Mouse (Mus musculus) cerebellum, postnatal 14 days (tissue): ENCODE measurements around the gene Twist2.
A peak's percentile ranks its signal among the peaks of the same experiment; 100 is the strongest.

ENCODE experiments used
- DNase-seq, 2 experiments: peaks; one replicate each; pipeline ENCODE4 v3.0.0; 2021; ENCODE audit warnings: mixed read lengths in 2 of 2

The Twist2 gene

DNA sequence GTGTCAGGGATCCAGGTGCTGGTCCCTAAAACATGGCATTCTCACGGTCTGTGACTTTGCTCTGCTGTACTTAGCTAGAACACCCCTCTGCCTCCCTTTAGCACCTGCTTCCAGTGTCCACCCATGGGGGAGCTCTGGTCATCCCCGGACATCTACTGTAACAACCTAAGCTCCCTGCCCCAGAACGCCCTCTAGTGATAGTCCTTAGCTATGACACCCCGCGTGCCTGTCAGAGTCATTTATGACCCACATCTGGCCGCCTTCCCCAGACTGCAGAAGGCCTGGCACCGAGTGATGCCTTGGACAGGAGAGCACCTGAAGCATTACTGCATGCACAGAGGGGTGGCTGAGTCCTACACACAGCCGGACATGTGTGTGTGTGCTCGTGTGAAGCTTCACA lies 18.0 kb downstream of the Twist2 start:
- DNase-seq = peak; percentile 4 to 40

DNA sequence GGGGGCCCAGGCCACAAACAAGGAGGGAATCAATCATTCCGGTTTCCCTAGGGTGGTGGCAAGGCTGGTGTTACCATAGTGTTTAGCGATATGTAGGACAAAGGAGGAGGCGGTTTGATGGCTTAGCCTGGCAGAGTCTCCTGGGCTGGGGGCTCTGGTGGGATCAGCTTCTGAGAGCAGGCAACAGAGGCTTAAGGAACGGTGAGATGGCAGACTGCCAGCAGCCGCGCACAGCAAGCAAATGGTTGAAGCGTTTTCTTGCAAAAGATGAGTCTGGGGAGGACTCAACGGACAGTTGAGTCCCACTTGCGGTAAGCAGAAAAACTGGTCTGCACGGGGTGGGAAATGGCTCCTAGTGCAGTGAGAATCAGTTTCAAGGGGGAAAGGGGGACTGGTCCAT lies 19.3 kb downstream of the Twist2 start:
- DNase-seq = peak; percentile 13 to 42

DNA sequence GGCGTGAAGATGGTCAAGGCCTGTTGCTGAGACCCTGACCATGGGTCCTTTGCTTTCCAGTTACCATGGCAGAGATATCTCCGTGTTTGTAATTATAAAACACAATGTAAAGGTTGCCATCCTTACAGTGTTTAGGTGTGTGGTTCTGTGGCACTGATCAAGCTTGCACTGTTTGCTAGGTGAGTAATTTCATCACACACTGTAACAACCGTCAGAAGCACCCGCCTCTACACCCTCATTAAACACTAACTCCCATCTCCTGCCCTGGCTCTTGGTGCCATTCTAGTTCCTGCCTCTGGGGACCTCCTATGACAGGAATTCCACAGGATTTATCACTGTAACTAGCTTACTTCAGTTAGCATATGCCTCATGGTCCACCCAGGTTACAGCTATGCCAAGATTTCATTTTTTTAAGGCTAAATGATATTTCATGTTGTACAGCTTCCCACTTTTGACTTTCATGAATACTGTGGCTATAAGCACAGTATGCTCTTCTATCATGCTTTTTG lies 21.1 kb downstream of the Twist2 start:
- DNase-seq = no peak

DNA sequence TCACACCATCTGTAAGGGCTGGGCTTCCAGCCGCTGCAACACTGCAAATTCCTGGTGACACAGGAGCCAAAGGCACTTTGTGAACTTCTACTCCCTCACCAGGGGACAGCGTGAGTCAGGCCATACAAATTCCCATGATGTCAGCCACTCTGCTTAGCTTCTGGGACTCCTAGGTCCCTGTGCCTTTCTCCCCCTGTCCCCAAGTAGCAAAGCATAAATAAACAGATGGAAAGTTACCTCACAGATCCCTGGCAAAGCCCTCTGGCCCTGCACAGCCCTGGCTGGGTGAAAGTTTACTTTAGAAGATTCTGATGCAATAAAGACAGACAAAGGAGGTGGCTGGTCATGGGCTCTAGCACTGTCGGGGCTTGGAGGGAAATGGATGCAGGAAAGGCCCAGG lies 22.3 kb downstream of the Twist2 start:
- DNase-seq = no peak

DNA sequence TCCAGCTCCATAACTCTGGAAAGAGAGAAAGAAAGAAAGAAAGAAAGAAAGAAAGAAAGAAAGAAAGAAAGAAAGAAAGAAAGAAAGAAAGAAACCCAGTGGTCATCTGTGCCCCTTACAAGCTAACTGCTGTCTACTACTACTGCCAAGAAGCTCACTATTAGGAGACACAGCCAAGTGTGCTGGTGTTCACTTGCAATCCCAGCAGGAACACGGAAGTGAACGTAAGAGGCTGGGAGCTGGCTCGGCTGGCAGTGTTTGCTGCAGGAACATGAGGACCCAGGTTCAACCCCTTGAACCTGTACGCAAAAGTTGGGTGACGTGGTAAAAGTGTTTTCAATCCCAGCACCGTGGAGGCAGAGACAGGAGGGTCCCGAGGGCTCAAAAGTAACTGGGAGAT lies 22.7 kb downstream of the Twist2 start:
- no peak for DNase-seq

DNA sequence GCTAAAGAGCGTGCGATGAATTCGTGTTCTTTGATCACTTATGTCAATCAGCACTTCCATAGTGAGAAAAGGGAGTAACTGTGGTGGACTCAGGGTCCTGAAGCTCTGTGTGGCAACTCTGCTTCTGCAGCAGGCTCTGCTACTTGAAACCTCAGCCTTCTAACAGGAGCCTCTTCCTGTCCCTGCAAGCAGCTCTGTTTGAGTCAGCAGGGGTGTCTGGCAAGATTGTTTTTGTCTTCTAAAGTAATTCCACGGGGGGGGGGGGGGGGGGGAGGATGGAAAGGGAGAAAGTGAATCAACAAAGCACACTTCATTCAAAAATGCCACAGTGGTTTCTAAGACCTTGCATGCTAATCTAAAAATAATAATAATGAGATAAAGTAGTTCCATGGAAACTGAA lies 24.0 kb downstream of the Twist2 start:
- DNase-seq = no peak

DNA sequence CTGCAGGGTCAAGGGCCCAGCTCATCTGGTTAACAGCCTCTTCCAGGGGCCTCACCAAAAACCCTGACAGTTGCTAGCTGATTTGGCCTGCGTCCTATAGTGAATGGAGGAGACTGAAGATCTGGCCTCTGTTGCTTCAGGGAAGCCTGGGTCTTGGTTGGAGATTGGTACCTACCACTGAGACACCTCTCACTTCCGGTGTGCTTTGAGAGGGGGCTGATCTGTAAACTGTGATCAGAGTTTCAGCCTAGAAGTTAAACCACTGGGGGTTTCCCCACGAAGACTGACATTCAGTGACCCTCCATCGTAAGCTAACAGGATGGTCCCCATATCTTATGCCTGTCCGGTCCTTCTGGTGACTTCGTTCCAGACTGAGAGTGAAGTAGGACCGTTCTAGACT lies 30.7 kb downstream of the Twist2 start:
- no peak for DNase-seq

DNA sequence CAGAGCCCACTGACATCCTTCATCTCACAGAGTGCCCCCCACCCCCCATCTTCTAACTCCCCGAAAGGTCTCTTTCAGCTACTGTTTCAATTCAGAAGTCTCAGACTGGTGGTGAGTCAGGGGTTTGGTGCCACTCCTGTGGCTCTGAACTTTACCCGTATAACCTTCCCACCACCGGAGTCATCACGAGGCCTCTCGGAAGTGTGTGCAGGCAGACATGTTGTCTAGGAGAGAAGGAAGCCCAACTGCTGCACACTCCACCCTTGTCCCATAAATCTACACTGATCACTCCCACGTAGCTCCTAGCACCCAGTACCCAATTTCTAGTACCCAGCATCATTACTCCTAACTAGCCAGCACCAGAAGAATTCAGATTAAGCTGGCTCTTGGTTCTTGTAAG lies 38.3 kb downstream of the Twist2 start:
- DNase-seq = no peak

DNA sequence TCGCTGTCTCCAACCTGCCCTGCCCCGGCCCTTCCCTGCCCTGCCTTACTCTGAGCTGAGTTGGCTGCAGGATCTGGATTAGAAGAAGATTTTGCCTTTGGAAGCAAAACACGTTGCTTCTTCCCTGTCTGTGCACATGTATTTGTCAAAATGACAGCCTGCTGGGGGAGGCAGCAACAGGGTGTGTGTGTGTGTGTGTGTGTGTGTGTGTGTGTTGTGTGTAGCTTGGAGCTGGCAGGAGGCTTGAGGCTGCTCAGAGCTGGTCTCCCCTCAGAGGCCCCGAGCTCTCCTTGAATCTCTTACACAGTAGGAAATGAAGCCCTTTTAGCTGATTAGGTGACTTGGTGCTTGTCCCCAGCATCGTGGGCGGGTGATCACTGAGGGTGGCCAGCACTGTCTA lies 38.7 kb downstream of the Twist2 start:
- no peak for DNase-seq

DNA sequence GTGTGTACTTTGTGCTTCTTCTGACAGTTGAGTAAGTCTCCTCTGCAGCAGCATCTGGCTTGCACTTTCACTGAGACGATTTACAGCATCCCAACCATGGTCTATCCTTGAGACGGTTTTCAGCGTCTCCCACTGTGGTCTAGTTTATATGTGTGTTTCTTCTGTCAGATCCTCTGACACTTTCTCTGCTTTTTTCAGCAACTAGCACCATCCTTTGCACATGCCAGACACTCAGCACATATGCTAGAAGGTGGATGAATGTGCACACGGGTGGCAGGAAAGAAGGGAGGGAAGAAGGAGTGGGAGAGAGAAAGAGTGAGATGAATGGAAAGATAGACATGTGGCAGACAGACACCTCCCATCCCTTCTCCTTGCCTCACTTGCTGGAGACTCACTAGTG lies 43.0 kb downstream of the Twist2 start:
- DNase-seq = no peak

DNA sequence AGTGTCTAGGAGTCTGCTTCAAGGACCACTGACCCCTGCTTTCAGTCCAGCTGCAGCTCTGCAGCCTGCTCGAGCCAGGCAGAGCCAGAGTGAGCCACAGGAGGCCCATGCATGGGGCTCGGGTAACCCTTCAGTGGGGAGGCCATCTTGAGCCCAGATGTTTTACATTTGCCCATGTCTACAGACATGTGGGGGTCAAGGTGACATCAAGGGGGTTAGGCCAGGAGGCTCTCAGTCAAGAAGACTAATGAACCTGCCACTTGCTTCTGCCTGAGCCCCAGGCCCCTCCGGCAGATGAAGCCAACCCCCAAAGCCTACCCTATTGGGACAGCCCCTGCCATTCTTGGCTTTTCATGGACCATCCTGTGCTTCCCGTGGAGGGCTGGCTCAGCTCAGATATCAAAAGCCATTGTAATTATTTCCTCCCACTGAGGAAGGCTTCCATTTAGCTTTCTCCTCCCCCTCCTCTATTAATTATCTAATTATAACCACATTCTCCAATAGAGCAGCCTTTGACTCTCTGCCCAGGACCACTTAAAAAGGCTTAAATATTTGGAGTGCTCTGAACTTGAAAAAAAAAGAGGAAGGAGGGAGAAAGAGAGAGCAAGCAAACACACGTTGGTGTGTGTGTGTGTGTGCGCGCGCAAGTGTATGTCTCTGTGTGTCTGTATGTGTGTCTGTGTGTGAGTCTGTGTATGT lies 43.6 kb downstream of the Twist2 start:
- no peak for DNase-seq

DNA sequence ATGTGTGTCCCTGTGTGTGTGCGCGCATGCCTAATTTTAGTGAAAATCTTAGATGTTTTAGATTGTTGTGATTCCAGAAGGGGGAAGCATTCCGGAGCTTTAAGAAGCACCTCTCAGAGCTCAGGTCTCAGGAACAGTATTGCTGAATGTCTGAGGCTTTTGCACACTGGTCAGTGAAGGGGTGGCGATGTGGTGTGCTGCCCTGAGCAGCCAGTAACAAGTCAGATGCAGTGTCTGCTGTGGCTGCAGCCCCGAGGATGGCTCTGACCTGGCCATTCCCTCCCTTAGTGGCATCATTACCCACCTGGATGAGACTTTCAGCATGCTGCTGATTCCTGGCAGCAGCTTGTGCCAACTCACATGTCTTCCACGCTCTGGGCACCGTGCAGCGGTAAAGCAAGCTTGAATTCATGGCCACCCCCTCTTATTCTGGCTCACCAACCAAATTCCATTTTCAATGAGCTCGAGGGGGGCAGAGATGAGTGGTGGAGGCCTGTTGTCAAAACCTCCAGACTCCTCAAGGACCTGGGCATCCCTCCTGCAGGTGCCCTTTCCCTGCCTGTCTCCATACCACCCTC lies 44.2 kb downstream of the Twist2 start:
- DNase-seq = peak; percentile 32 to 40

DNA sequence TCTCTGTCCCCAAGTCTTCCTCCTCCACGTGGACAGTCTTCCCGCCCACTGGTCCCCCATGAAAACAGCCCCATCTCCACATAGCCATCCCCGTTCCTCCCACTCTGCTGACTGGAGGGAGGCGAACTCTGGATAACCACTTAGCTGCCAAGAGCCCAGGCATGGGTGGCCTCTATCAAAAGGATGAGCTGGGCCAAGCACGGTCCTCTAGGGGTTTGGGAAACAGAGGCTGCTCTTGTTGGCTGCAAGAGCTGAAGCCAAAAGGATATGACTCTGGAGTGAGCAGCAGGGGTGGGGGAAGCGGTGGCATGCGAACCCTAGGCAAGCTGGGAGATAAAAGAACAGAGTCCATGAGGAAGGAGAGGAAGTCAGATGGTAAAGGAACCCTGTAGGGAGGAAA lies 50.0 kb downstream of the Twist2 start:
- DNase-seq = no peak

DNA sequence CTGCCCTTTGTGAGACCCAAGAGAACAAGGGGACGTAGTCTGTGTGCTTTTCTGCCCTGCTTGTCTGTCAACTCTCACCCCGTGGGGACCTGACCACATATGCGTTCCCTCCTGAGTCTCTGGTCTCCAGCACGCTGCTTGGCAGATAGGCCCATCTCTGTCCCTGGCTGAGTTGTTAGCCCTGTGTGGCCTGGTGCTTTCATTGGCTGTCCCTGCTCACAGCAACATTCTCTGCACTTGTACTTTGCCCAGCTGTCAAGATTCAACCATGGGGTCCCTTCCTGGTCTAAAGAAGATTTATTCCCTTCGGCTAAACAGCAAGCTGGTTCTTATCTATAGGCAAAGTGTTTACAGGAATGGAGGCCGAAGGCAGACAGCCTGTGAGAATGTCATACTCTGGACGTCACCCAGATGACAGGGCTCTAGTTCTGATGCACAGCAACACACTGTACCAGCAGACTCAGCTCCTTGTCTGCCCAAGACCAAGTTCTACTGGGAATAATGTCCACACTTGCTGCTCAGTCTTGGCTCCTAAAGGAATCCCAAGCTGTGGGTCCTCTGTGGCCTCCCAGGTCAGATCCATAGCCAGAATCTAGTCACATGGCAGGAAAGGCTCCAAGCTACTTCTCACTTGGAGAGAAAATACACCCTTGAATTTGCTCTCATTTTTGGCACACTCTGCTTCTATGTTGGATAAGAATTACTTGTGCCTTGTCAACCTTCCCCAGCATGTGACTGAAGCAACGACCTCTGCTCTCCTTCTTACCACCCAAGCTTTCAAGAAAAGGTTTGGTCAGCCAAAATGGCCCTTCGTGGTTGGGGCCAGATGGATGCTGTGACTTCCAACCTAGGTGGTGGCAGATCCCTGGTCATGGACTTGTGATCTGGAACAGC lies 55.8 kb downstream of the Twist2 start:
- no peak for DNase-seq

DNA sequence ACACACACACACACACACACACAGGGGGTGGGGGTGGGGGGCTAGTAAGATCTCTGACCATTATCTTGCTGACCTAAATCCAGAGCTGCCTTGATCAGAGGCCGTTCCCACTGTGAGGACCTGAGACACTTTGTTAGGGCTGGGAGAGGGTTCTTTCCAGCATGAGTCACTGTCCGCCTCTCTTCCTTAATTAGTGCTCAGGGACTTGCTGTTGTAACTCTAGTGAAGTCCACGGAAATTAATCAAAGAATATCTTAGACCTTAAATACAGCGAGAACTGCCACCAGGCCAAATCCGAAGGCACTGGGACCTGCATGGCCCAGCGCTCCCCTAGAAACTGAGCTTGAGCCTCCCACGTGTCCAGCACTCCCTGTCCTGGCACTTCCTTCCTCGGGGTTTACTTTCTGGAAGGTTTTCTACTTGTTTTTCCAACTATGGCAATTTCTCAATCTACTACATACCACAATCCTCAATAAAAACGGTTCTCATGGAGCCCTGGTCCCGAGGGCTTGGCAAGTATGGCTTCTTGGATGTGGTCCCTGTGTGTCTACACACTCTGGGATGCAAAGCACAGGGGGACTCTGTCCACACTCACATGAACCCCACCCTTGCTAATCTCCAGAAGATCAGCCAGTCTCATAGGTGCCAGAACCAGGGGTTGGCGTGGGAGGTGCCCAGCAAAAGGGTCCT lies 57.0 kb downstream of the Twist2 start:
- DNase-seq = no peak

DNA sequence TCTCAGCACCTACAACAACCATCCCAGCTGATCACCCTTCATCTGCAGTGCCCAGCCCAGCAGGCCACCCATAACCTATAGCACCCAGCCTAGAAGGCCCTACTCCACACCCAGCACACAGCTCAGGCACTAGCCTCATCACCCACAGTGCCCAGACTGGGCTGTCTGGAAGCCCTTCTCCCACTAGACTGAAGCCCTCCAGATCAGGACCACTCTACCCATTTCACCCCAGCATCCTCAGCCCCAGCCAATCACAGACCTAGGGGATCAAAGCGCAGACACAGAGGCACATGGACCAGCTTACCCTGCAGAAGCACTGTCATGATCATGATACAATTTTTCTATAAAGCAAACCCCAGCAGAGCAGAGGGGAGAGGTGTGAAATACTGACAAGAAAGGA lies 57.6 kb downstream of the Twist2 start:
- DNase-seq = no peak

DNA sequence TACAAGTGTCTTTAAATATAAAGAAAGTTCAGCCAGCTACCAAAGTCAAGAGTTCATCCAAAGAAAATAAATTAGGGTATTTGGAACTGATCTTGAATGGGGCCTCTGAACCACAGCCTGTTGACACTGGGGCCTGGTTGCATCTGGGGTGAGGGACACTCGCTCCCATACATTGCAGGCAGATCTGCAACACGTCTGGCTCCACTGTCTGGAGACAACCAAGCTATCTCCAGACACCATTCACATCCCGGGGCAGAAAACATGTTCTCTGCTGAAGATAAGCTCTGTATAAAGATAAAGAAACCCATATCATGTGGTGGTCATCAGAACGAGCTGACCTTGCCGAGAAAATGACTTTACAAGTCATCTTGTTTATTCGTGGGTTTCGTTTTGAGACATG lies 60.2 kb downstream of the Twist2 start:
- no peak for DNase-seq

DNA sequence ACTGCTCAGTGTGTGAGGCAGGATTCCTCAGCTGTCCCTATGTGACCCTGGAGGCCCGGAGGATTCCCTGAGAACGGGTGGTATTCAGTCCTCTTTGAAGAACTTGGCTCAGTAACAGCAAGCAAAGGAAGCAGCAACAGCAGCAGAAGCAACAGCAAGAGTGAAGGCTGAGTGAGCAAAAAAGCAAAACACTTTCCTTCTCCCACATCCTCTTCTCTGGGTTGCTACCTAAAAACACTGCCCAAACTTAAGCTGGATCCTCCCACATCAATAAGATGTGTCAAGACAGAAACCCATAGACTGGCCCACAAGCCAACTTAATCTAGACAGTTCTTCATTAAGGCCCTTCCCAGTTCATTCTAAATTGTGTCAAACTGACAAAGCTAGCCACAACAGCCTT lies 64.7 kb downstream of the Twist2 start:
- DNase-seq = no peak

DNA sequence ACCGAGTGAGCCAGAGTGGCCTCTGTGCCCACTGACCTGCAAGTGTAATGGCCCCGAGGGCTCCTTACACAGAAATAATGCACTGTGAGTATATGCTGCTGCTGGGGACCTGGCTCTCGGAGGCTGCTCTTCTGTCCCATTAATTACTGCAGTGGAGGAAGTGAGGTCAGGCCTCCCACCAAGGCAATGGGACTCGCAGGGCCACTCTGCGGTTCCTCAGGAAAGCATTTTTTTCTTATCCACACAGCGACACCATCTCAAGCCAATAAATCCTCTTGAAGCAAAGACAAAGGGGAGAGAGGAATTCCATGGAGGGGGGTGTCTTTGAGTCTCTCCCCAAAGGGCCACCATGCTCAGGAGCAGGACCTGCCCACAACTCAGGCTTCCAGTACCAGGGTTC lies 69.8 kb downstream of the Twist2 start:
- no peak for DNase-seq

DNA sequence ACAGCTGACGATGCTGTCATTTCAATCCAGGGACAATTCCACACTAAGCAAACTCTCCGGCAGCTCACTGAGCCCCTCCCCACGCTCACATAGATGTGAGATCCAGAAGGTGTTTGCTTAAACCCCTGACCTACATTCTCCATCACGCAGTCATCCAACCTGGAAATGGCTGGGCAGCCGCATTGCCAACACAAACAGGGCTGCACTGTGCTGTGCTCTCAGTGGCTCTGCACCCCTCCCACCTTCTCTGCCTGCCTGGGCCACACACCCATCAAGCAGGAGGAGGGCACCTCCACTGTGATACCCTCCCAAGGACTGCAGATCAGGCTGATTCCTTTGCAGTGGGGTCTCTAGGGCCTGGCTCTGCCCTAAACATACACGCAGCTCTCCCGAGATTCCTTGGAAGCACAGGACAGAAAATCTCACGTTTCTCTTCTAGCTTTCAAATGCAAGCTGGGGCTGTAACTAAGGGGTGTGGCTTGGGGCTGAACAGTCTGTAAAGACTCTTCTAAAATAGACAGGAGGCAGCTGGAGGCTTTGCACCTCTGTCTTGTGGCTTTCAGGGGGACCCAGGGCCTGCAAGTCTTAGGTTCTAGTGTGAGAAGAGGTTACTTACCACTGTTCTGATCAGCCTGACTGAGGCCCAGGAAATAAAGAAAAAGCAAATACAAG lies 71.3 kb downstream of the Twist2 start:
- peak; percentile 29 to 31 for DNase-seq

DNA sequence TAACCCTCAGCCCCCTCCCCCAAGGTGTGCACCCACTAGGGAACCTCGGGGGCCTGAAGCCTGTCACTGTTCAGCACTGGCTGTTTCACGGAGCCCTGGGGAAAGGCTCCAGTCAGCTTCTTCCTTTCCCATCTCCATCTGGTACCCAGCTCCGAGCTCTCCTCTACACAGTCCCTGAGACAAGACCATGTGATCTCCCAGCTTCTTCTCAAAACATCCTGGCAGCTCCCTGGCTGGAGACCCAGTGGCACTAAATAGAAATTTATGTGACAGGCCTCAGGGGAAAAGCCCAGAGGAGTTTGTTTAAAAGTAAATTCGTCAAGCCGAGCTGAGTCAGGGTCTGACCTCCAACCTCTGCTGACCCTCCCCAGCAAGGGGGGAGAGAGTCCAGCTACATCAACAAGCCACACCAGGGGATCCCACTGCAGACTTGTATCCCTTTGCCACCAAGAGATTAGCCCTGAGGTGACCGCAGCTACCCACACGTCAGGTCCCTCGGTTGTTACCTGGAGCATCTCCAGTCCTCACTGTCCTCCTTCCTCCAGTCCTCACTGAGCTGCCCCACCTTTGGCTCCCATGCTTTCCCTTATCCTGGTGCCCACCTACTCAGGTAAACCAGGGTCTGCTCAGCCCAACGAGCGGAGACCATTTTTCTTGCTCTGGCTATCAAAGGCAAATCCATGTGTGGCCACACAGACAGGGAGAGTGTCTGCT lies 72.5 kb downstream of the Twist2 start:
- DNase-seq = no peak

DNA sequence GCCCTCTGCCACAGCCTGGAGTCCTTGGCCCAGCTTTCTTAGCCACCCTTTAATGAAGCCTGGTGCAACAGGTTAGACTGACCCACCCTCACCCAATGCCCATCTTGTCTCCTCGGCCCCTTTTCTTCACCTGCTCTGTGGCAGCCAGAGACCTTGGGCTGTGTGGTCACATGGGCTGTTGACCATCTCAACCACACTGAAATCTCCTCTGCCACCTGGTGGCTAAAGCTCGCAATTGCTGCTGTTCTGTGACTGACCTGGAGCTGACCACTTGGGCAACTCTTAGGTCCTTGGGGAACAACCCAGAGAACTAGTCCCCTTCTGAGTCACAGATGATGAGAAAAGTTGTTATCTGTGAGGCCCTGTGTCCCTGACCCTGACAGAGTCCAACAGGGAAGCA lies 73.4 kb downstream of the Twist2 start:
- DNase-seq = peak; percentile 80 to 86
